Mouse (Mus musculus): ENCODE measurements around the gene Fdx1.

Gene Fdx1

DNA sequence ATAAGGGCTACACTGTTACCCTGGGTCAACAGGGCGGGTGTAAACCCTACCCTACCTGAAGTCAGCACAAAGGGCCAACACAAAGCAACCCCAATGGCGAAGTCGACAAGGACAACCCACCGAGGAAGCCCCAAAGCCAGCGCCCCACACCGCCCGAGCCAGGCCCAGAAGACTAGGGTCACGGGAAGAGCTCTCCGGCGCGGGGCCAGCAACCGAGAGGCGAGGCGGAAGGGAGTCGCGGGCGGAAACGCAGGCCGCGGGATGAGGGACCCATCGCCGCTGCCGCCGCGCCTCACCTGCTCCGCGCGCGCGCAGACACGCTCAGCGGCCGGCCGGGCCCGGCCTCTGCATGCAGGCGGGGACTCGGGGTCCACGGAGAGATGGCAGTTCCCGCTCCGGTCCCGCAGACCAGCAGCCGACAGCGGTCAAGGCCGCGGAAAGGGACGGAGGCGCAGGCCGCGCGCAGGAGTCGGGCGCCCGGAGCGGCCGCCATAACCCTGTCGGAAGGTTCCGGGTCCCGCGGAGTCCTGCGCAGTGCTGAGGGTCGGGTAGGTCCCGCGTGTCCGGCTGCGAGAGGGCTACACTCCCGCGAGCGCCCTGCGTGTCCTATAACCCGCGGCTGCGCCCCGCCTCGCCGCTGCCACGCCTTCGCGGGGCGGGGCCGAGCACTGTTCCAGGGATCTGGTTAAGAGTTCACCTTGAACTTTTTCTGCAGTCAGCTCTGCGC, at the start of gene Fdx1:
Fdx1 (minus strand) TSS at position 582 of the 727 bp plus-strand sequence.
- DNase-seq (ENCODE audit: low spot score) = no peak

DNA sequence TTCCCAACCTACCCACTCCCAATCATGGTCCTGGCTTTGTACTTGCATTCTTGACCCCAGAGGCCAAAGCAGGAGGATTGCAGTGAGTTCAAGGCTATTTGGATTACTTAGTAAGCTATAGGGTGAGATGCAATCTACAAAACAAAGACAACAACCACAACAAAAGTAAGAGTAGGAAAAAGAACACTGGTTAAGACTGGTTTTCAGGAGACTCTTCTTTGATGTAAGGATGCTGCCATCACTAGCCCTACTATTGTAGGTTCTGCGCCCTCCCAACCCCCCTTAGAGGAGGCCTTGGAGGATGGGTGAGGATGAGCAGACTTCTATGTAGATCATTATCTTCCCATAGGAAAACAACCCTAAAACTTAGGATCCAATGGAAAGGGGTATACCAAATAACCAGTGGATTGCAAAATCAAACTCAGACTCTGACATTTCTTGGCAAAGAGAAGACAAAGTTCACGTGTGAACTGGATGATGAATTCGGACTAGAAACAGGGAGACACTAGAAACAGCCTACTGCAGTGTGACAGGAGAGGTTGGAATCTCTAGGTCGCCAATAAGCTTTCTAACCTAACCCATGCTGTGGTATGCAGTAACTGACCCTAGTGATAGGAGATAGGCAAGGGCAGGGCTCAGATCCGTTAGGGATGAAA, 49.6 kb upstream of the Fdx1 start:
- DNase-seq (ENCODE audit: low spot score) = no peak

DNA sequence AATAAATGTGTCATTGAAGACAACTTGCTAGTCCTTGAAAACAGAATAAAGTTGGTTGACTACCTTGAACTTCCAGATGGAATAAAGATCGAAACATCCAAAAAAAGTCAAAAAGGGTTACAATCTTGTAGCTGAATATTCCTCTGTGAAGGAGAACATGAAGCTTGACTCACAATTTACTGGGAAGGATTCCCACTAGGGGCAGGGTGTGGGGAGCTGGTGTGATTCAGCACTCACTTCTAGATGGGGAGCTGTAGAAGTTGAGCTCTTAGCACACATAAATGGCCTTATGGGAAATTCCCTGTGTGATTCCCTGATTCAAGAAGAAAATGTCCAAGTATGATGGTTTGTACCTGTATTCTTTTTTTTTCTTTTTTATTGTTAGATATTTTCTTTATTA, 49.0 kb upstream of the Fdx1 start:
- DNase-seq (ENCODE audit: low spot score) = no peak

DNA sequence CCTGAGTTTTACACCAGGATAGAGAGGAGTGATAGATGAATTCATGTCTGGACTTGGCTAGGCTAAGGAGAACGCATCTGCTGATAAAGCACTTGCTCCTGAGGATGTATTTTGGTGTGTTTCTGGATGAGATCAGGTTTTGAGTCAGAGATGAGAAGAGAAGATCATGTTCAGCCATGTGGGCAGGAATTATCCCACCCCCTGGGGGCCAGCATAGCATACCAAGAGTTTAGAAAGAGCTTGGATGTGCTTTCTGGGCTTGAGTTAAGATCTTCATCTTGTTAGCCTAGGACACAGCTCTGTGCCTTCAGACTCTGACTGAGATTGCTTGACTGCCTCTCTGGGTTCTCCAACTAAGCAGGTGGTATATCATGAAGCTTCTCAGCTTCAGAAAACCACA, 45.2 kb upstream of the Fdx1 start:
- no peak for DNase-seq (ENCODE audit: low spot score)

DNA sequence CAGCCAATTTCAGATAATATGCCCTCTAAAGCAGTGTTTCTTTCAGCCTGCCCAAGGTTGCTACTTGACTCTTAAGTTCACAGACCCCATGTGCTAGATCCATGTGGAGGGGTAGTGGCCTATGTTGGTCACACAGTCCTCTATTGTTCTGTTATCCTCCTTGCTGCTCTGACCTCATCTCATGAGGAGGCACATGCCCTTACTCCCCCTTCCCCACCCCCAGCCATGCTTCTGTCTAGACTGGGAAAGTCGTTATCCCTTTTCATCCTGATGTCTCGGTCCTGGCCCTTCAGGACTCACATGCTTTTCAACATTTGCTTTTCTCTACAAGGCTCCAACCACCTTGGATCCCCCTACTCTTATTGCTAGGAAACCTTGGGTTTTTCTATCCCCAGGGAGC, 44.0 kb upstream of the Fdx1 start:
- DNase-seq (ENCODE audit: low spot score) = no peak

DNA sequence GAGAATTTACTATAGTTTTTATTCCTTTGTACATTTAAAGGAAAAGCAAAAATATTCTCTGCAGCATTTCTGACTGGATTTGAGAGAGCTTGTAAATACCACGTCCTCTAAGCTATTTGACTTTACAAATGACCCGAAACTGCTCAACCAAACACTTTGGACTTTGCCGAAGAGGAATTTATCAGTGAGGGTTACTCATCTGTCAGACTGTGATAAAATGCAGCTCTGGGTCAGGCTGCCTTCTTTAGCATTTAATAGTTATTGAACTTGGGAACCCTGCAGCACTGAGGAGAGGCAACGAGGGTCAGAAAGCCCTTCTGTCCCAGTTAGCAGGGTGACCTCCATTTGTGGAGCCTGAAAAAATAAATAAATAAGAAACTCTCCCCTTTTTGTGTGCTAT, 40.1 kb upstream of the Fdx1 start:
- DNase-seq (ENCODE audit: low spot score) = no peak

DNA sequence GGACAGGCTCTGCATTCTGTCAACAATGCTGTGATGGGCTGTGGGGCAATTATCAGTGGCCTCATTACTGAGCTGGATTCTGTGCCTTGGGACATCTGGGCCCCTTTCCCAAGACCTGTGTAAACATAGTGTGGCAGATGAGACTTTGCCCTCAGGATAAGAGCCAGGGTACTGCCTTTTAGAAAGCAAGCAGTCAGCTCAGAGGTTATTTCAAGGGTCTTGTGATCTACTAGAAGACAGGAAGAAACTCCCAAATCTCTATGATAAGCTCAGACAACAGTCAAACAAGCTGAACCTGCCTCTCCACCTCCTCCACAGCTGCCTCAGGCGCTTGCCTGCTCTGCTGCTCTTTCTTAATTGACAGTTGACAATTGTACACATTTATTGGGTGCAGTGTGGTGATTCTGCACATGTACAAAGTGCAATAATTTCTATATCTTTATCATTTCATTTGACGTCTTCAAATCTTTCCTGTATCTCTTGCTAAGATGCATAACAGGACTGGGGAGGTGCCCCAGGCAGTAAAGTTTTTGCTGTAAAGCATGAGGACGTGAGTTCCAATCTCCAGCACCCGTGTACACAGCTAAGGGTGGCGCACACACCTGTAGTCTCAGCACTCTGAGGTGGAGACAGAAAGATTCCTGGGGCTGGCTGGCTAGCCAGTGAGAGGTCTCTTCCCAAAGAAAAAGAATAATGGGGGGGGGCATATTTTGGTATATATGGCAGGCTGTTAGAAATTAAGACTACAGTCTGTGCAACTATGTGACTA, 32.2 kb upstream of the Fdx1 start:
- DNase-seq (ENCODE audit: low spot score) = no peak

DNA sequence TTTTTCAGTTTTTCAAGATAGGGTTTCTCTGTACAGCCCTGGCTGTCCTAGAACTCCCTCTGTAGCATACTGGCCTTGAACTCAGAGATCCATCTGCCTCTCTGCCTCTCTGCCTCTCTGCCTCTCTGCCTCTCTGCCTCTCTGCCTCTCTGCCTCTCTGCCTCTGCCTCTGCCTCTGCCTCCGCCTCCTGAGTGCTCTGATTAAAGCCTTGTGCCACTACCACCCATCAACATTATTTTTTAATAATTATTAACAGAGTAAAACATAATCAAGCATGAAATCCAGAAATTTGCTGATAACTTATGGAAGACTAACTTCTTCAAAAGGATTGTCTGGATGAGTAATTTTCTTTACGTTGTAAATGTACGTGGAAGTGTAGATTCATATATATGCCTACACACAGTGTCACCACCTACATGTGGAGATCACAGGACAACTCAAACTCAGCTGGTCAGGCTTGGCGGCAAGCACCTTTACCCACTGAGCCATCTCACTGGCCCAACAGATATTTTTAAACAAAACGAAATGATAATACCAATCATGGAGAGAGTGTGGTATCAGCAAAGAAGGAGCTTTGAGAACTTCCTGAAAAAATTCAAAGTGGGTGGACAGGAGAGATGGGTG, 31.4 kb upstream of the Fdx1 start:
- no peak for DNase-seq (ENCODE audit: low spot score)

DNA sequence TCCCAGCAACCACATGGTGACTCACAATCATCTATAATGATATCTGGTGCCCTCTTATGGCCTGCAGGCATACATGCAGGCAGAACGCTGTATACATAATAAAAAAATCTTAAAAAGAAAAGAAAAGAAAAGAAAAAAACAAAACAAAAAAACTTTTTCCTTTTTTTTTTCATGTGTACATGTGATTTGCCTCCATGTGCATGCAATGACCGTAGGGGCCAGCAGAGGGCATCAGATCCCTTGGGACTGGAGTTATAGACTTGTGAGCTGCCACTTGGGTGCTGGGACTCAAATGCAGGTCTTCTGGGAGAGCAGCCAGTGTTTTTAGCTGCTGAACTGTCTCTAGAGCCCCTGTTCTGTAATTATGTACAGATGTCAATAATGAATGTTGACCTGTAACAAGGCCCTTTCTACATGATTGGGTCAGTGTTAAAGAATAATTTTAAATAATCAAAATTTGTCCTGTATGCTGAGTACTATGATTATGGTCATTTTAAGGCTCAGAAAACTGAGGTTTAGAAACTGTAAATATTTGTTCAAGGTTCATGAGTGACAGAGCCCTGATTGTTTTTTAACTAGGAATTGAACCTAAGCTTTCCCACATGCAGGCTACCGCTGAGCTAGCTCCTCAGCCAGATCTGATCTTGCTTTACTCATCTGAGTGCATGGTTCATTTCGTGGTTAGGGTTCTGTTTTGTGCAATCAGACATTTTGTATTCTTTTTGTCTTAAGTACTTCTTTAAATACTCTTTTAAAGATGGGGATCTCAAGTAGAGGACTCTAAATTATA, 30.3 kb upstream of the Fdx1 start:
- no peak for DNase-seq (ENCODE audit: low spot score)

DNA sequence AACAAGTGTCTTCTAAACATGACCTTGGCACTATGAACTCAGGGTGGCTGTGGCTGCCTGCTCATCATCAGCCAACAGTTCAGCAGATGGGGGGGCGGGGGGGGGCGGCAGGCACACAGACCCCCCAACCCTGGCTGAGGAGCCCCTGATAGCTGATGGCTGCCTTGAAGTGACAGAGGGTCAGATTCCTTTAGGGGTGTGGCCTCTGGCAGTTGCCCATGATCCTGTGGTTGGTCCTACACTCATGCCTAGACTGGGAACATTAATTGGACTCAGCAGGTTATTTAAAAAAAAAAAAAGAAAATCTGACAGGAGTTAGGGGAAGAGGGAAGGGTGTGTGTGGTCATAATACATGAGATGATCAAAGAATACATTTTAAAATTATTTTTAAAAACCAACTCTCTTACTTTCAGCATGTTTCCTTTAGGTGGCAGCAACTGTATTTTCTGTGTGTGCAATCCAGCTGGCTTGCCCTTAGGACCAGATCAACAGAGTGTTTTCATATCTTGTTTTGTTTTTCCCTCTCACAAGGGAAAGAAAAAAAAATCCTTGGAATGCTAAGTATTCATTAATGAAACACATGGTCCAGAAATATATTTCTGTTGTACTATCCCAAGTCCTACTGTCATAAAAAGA, 28.0 kb upstream of the Fdx1 start:
- no peak for DNase-seq (ENCODE audit: low spot score)

DNA sequence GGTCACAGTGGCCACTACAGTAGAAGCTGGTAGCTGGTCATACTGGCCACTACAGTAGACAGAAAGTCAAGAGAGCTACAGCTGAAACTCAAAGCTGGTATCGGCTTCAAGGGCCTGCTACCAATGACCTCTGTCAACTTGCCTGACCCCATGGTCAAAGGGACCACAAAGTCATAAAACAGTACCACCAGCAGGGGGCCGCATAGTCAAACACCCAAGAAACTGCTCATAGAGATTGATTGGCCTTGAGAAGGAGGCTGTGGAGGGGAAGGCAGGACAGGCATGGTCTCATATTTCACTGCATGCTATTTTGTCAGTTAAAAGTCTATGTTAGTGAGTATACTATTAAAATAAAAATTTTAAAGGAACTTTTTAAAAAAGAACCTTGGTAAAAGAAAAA, 27.5 kb upstream of the Fdx1 start:
- DNase-seq (ENCODE audit: low spot score) = no peak

DNA sequence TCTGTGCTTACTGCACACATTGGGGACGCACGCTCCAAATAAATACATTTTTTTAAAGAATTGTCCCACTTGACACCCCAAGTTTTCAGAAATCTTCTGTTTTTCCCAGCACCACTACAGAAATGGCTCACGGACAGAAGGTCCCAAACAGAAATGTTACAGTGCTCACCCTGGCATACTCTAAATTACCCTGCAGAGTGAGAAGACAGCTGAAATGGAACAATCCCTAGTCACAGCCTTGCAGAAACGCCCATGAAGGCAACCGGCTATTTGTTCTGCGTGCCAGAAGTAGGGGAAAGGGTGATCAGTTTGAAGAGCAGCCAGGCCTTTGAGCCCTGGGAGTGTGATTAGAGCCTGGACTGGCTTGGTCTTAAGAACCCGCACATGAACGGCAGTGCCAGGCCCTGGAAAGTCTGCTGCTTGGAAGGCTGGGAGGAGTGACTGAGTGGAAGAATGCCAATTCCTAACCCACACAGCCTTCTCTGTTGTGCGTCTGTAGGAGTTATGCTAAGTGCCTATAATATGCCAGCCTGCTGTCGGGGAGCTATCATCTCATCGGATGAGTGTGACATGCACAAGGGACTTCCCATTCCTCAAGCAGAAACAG, 22.2 kb upstream of the Fdx1 start:
- peak; percentile 33 for DNase-seq (ENCODE audit: low spot score)

DNA sequence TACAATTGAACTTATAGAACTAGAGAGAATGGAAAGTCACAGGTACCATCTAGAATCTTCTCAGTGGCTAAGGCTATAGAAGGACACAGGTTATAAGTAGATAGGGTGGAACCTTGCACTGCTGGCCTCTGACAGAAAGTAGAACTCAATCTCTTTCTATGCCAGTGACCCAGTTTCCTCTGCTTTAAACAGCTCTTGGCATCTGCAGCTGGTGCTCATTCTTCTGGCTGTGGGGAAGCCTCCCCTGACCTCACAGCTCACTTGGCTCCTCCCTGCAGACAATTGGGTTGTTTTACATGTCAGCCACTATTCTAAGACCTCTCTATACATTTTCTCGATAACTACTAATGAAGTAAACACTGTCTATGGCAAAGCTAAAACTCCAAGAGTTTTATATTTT, 17.8 kb upstream of the Fdx1 start:
- no peak for DNase-seq (ENCODE audit: low spot score)

DNA sequence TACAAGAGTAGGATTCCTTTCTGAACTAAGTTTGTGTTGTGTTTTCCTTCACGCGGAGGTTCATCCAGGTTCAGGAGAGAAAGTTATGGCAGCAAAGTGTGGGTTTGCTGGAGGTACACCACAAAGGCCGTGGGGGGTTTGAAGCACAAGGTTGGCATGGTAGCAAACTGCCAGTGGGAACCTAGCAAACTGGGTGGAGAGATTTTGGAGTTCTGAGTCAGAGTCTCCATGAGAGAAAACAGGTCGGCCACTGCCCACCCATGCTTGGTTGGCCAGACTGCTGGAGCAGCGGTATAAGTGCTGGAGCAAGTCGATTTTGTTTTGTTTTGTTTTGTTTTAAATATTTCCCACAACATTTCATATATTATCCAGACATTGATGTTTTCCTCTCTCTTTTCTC, 15.9 kb upstream of the Fdx1 start:
- DNase-seq (ENCODE audit: low spot score) = no peak

DNA sequence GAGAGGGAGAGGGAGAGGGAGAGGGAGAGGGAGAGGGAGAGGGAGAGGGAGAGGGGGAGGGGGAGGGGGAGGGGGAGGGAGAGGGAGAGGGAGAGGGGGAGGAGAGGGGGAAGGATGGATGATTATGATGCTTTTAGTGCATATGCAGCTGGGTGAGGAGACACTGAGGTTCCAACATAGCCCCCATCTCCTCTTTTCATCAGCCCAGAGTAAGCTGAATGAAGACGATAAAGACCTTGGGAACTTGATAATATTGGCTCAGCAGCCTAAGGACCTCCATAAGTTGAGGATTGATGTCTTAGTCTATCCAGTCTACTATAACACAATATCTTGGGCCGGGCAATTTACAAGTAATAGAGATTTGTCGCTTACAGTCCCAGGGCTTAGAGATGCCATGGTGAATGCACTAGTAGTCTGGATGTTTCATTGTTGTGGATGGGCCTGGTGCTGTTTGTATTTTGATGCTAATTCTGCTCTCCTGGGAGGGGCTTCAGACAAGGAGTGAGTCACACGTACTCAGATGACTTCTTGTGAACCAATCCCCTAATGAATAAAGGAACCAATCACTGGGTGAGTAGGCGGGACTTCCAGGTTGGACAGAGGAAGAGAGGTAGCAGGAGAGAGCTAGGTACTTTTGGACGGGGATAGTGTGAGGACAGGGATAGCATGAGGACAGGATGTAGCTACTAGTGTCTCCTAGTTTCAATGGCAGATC, 15.3 kb upstream of the Fdx1 start:
- DNase-seq (ENCODE audit: low spot score) = no peak

DNA sequence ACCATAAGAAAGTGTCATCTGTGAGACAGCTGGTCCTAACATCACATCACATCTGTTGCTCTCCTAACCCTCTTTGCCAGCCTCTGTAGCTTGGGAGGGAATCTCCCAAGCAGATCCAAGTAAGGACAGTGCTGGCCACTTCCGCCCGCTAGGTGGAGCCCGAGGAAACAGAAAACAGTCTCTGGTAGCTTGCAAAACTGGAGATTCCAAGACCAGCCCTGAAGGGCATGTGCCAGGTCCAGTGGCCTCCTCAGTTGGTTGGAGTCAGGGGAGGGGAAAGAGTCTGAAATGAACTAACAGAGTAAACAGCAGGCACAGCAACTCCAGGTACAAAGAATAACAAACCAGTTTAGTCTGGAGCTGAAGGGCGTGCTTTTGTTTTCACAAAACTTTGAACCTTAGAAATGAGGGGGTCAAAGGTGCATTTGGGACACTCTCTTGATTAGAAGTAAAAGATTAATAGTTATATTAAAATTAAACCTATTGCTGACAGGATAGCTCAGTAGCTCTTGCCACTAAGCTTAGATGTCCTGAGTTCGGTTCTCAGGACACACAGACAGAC, 14.2 kb upstream of the Fdx1 start:
- DNase-seq (ENCODE audit: low spot score) = peak; percentile 68

DNA sequence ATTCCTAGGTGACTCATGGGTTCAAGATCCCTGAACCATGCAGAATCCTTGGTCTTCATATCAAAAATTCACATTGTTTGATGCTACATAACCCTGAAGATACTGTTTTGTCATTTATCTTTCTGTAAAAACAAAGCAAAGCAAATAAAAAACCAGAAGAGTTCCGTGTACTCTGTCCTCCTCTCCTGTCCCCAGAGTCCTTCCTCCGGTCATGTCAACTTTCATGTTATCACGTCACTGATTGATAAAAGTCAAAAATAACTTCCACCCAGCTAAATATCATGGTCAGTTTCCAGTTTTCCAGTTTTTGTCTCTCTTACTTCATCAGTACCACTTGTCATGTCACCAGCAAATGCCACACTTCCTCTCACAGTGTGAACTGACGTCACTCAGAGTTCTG, 11.5 kb upstream of the Fdx1 start:
- DNase-seq (ENCODE audit: low spot score) = no peak

DNA sequence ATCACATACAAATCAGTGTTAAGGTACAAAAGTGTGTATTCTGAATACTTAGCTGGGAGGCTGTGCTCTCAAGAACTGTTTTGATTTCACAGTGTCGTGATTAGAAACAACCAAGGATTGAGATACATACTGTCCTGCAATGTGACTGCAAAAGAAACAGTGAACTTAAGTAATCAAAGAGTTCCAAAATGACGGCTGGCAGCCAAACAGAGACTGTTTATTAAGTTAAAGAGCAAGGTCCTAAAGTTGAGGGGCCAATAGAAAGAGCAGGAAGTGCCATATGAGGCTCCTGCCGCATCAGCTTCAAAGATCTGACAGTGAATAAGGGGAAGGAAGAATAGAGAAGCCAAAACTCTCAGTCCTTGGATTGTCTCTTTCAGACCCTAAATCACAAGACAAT, 10.5 kb upstream of the Fdx1 start:
- DNase-seq (ENCODE audit: low spot score) = no peak

DNA sequence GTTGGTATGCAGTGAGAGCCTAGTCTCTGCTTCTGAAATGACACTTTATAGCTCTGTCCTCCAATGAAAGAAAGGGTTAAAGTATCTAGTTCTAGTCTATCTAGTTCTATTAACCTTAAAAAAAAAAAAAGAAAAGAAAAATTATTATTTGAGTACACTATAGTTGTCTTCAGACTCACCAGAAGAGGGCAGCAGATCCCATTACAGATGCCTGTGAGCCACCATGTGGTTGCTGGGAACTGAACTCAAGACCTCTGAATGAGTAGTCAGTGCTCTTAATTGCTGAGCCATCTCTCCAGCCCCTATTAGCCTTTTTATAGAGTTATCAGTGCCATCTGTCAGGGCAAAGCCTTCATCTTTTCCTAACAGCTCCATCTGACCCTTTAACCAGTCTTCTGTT, 3.0 kb upstream of the Fdx1 start:
- no peak for DNase-seq (ENCODE audit: low spot score)

DNA sequence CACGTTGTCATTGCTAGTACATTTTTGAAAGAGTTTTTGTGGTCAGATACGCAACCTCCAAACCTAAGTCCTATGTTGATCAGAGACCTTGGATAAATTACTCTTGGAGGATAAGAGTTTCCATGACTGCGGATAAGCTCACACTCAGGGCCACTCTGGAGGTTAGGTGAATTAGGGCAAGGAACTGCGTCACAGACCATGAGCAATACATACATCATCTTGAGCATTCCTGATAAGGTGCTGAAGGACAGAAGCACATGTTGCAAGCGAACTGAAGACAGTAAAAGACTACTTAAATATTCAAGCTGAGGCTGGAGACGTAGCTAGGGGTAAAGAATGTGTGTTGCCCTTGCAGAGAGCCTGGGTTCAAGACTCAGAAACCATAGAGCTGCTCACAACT, 754 bp upstream of the Fdx1 start:
- no peak for DNase-seq (ENCODE audit: low spot score)

Data from layer of hippocampus, adult 9-10 months (tissue).